Mouse (Mus musculus): ENCODE results near the gene Safb. TPM values are rescaled to one million over a fixed set of nuclear protein-coding genes. Genes with fewer than 3 reads are reported as not detected.

The Safb gene
- polyA plus RNA-seq, 1 experiment from 2014 or later, result 95.5 TPM

- WGBS, result 88% methylated on average over 5 of the region's 5 CpGs
- Histone ChIP-seq H3K27me3 (replicated peaks; ENCODE audit: control insufficient read depth, insufficient read depth, low read length) (no peaks in the 10 kb centered on the region), H3K27ac (ENCODE audit: low read depth, low read length) (peak overlapping the region; percentile 54), H3K9ac (ENCODE audit: low read depth, low read length) (no peak overlapping the region; the same call in 1 of the 2 replicates), H3K4me1 (ENCODE audit: control insufficient read depth, insufficient read depth, low read depth, low read length) (peaks cover 20% of the 10 kb centered on the region), H3K9me3 (ENCODE audit: control insufficient read depth, low read length) (no peaks in the 10 kb centered on the region), H3K4me3 (ENCODE audit: low read length) (no peak overlapping the region), H3K36me3 (ENCODE audit: control insufficient read depth, insufficient read depth, low read length) (no peaks in the 10 kb centered on the region), H3K4me2 (ENCODE audit: low read length) (no peak overlapping the region)
- ATAC-seq, result no peak
Observed at GRCm38 (mm10) chr17:56546576-56546975, 38.0 kb upstream of the Safb start.

GRCm38 (mm10) chr17:56547116-56547845 lies 37.3 kb upstream of the Safb start:
- H3K9me3 ChIP-seq (ENCODE audit: control insufficient read depth, low read length), result no peaks in the 10 kb centered on the region
- no peak overlapping the region for H3K4me2 ChIP-seq (ENCODE audit: low read length)
- H3K4me3 ChIP-seq (ENCODE audit: low read length), result no peak overlapping the region
- H3K9ac ChIP-seq (ENCODE audit: low read depth, low read length), result peak overlapping the region; percentile 37; the same call in 1 of the 2 replicates
- no peaks in the 10 kb centered on the region for H3K36me3 ChIP-seq (ENCODE audit: control insufficient read depth, insufficient read depth, low read length)
- H3K27me3 ChIP-seq (replicated peaks; ENCODE audit: control insufficient read depth, insufficient read depth, low read length), result no peaks in the 10 kb centered on the region
- peak; percentile 44 for ATAC-seq
- H3K27ac ChIP-seq (ENCODE audit: low read depth, low read length), result peak overlapping the region; percentile 54
- peaks cover 23% of the 10 kb centered on the region for H3K4me1 ChIP-seq (ENCODE audit: control insufficient read depth, insufficient read depth, low read depth, low read length)
- WGBS, result 42% methylated on average over 17 of the region's 17 CpGs

- Histone ChIP-seq H3K27me3 (replicated peaks; ENCODE audit: control insufficient read depth, insufficient read depth, low read length) (no peaks in the 10 kb centered on the region), H3K4me2 (ENCODE audit: low read length) (no peak overlapping the region), H3K27ac (ENCODE audit: low read depth, low read length) (no peak overlapping the region), H3K4me3 (ENCODE audit: low read length) (no peak overlapping the region), H3K9ac (ENCODE audit: low read depth, low read length) (no peak overlapping the region), H3K9me3 (ENCODE audit: control insufficient read depth, low read length) (no peaks in the 10 kb centered on the region), H3K4me1 (ENCODE audit: control insufficient read depth, insufficient read depth, low read depth, low read length) (peaks cover 26% of the 10 kb centered on the region), H3K36me3 (ENCODE audit: control insufficient read depth, insufficient read depth, low read length) (no peaks in the 10 kb centered on the region)
- ATAC-seq, result no peak
- 60% methylated on average over 9 of the region's 9 CpGs for WGBS
Observed at GRCm38 (mm10) chr17:56547846-56548604, 36.6 kb upstream of the Safb start.

- Histone ChIP-seq H3K9ac (ENCODE audit: low read depth, low read length) (no peak overlapping the region), H3K27me3 (replicated peaks; ENCODE audit: control insufficient read depth, insufficient read depth, low read length) (no peaks in the 10 kb centered on the region), H3K27ac (ENCODE audit: low read depth, low read length) (no peak overlapping the region), H3K4me2 (ENCODE audit: low read length) (no peak overlapping the region), H3K9me3 (ENCODE audit: control insufficient read depth, low read length) (no peaks in the 10 kb centered on the region), H3K36me3 (ENCODE audit: control insufficient read depth, insufficient read depth, low read length) (no peaks in the 10 kb centered on the region), H3K4me3 (ENCODE audit: low read length) (no peak overlapping the region), H3K4me1 (ENCODE audit: control insufficient read depth, insufficient read depth, low read depth, low read length) (peaks cover 26% of the 10 kb centered on the region)
- ATAC-seq, result no peak
- 17% methylated on average over 4 of the region's 4 CpGs for WGBS
Observed at GRCm38 (mm10) chr17:56548605-56549105, 36.0 kb upstream of the Safb start.

- Histone ChIP-seq H3K27ac (ENCODE audit: low read depth, low read length) (peak overlapping the region; percentile 45), H3K4me2 (ENCODE audit: low read length) (no peak overlapping the region), H3K4me1 (ENCODE audit: control insufficient read depth, insufficient read depth, low read depth, low read length) (peaks cover 26% of the 10 kb centered on the region), H3K27me3 (replicated peaks; ENCODE audit: control insufficient read depth, insufficient read depth, low read length) (no peaks in the 10 kb centered on the region), H3K4me3 (ENCODE audit: low read length) (no peak overlapping the region), H3K9me3 (ENCODE audit: control insufficient read depth, low read length) (no peaks in the 10 kb centered on the region), H3K36me3 (ENCODE audit: control insufficient read depth, insufficient read depth, low read length) (no peaks in the 10 kb centered on the region), H3K9ac (ENCODE audit: low read depth, low read length) (no peak overlapping the region)
- ATAC-seq, result no peak
- 70% methylated on average over 12 of the region's 12 CpGs for WGBS
Observed at GRCm38 (mm10) chr17:56550784-56551475, 33.7 kb upstream of the Safb start.

GRCm38 (mm10) chr17:56551841-56552581 lies 32.6 kb upstream of the Safb start:
- Histone ChIP-seq H3K27me3 (replicated peaks; ENCODE audit: control insufficient read depth, insufficient read depth, low read length) (no peaks in the 10 kb centered on the region), H3K36me3 (ENCODE audit: control insufficient read depth, insufficient read depth, low read length) (no peaks in the 10 kb centered on the region), H3K4me2 (ENCODE audit: low read length) (no peak overlapping the region), H3K27ac (ENCODE audit: low read depth, low read length) (peak overlapping the region; percentile 45), H3K9ac (ENCODE audit: low read depth, low read length) (no peak overlapping the region), H3K4me3 (ENCODE audit: low read length) (no peak overlapping the region), H3K4me1 (ENCODE audit: control insufficient read depth, insufficient read depth, low read depth, low read length) (peaks cover 20% of the 10 kb centered on the region), H3K9me3 (ENCODE audit: control insufficient read depth, low read length) (no peaks in the 10 kb centered on the region)
- peak; percentile 84 for ATAC-seq
- WGBS, result 26% methylated on average over 6 of the region's 6 CpGs

- H3K4me3 ChIP-seq (ENCODE audit: low read length), result no peak overlapping the region
- WGBS, result 42% methylated on average over 5 of the region's 5 CpGs
- no peak for ATAC-seq
Observed at GRCm38 (mm10) chr17:56552781-56553363, 31.8 kb upstream of the Safb start.

GRCm38 (mm10) chr17:56554122-56554551 lies 30.5 kb upstream of the Safb start, which contains the start of gene Gm20219:
Gm20219 (minus strand) TSS chr17:56554387.
- H3K4me1 ChIP-seq (ENCODE audit: control insufficient read depth, insufficient read depth, low read depth, low read length), result peaks cover 13% of the 10 kb centered on the region
- WGBS, result 83% methylated on average over 20 of the region's 20 CpGs
- no peaks in the 10 kb centered on the region for H3K9me3 ChIP-seq (ENCODE audit: control insufficient read depth, low read length)
- no peak within 1 kb of the TSS for H3K4me3 ChIP-seq (ENCODE audit: low read length)
- no peak within 1 kb of the TSS for H3K4me2 ChIP-seq (ENCODE audit: low read length)
- H3K27me3 ChIP-seq (replicated peaks; ENCODE audit: control insufficient read depth, insufficient read depth, low read length), result no peaks in the 10 kb centered on the region
- H3K36me3 ChIP-seq (ENCODE audit: control insufficient read depth, insufficient read depth, low read length), result no peaks in the 10 kb centered on the region
- no peak within 1 kb of the TSS for H3K27ac ChIP-seq (ENCODE audit: low read depth, low read length)
- no peak within 1 kb of the TSS for H3K9ac ChIP-seq (ENCODE audit: low read depth, low read length)
- no peak for ATAC-seq

More at GRCm38 (mm10) chr17:56552781-56553363, 31.8 kb upstream of the Safb start:
- H3K36me3 ChIP-seq (ENCODE audit: control insufficient read depth, insufficient read depth, low read length), result no peaks in the 10 kb centered on the region
- H3K4me1 ChIP-seq (ENCODE audit: control insufficient read depth, insufficient read depth, low read depth, low read length), result peaks cover 15% of the 10 kb centered on the region
- no peaks in the 10 kb centered on the region for H3K9me3 ChIP-seq (ENCODE audit: control insufficient read depth, low read length)
- H3K27ac ChIP-seq (ENCODE audit: low read depth, low read length), result peak overlapping the region; percentile 45
- H3K27me3 ChIP-seq (replicated peaks; ENCODE audit: control insufficient read depth, insufficient read depth, low read length), result no peaks in the 10 kb centered on the region
- 0 out of 2 replicates have a peak overlapping the region, but pooled peaks have one; percentile 7 for H3K9ac ChIP-seq (ENCODE audit: low read depth, low read length)
- no peak overlapping the region for H3K4me2 ChIP-seq (ENCODE audit: low read length)
